Mouse (Mus musculus): ENCODE data around the gene Mtch2.

The Mtch2 gene

DNA sequence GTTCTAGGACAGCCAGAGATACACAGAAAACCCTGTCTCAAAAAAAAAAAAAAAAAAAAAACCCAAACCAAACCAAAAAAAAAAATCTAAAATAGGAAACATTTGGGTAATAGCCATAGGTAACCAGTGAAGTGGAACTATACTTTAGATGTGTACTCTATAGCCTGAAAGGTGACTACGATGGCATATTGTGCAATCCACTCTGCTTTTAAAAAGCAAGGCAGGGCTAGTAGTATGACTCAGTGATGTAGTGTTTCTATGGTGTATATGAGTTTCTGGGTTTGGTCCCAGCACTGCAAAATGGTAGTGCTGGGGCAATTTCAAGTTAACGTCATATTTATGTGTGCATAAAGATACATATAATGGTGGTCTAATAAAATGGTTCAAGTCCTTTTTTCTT is 59.8 kb downstream of the Mtch2 start:
- no peak for DNase-seq (ENCODE audit: low read depth)

GRCm38 (mm10) chr2:90910861-90911260 is 63.9 kb downstream of the Mtch2 start:
- DNase-seq (ENCODE audit: low read depth) = no peak

GRCm38 (mm10) chr2:90911668-90912067 is 64.7 kb downstream of the Mtch2 start:
- DNase-seq (ENCODE audit: low read depth) = no peak

GRCm38 (mm10) chr2:90913671-90914070 is 66.7 kb downstream of the Mtch2 start:
- no peak for DNase-seq (ENCODE audit: low read depth)

GRCm38 (mm10) chr2:90915516-90915915 is 68.6 kb downstream of the Mtch2 start:
- no peak for DNase-seq (ENCODE audit: low read depth)

Measured in naive thymus-derived CD4-positive, alpha-beta T cell, adult 2 months (primary cell).